Mouse (Mus musculus) natural killer cell, adult 2 months (primary cell): ENCODE results near the gene Sparcl1.
A peak's percentile ranks its signal among the peaks of the same experiment; 100 is the strongest.

Experiments
- DNase-seq, 2 experiments: peaks; one replicate each; pipeline ENCODE4 v3.0.0; 2022; ENCODE audit warnings: low spot score in 2 of 2

Gene Sparcl1

DNA sequence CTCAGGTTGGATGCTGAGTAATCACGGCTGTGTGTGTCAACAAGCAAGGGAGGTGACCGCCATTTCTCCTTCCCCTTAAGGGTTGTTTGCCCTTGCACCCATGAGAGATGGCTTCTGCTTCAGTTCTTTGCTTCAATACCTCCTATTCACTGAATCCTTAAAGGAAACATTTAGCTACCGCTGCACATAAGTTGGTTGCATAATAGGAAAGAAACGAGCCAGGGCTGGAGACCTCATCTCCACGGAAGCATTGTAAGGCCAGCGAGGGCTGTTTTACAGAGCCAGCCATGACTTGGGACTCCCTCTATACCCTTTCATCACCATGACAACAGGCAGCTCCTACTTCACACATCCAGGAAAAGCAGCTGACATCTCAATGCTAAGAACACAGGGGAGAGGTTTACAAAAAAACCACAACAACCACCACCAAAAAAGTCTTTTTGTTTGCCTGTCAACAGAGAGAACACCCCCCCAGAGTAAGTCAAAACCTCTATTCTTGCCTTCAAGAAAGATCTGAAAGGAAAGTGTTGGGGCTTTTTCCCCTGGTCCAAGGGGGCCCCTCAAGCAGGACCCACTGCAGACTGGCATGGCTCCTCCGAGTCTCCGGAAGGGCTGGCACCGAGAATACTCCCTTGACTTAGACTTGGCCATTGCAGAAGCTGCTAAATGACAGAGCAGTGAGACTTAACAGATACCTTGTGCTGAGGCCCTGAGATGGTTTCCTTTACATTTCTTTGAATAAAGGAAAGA is 3.2 kb downstream of the Sparcl1 start:
- DNase-seq = no peak

DNA sequence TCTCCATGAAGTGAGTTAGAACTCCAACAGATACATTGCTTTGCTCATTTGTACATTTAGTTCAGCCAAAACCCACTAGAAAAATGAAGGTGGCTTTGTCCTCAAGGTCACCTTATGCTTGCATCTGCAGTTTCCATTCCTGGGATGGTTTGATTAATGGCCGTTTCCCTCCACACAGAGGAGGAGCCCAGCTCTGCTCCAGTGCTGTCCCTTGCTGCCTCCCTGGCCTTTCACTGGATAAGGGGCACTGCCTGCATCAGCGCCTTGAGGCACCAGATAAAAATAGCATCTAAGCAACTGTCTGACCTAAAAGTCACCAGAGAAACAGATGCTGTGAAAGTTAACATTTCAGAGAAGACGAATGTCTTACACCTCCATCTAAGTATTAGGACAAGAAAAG is 4.0 kb downstream of the Sparcl1 start:
- DNase-seq = no peak

DNA sequence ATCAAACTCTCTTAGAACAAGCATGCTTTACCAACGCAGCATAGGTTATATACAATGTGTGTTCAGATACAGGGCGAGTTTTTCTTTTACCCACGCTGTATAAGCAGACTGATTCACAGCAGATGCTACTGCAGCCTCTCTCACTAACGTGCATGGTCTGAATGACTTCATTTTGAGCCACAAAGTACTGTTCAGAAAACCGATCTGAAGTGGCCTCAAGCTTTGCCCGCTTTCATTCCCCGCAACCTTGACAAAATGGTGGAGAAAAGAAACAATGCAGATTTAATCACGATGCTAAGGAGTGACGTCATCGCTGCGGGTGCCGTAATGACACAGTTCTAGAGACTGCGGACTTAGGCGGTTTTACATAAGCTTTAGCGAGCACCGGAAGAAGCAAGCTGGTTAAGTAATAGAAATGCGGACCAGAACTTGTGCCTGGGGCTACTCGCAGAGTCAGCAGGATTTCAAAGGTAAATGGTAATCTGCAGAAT is 4.6 kb downstream of the Sparcl1 start:
- DNase-seq = no peak

DNA sequence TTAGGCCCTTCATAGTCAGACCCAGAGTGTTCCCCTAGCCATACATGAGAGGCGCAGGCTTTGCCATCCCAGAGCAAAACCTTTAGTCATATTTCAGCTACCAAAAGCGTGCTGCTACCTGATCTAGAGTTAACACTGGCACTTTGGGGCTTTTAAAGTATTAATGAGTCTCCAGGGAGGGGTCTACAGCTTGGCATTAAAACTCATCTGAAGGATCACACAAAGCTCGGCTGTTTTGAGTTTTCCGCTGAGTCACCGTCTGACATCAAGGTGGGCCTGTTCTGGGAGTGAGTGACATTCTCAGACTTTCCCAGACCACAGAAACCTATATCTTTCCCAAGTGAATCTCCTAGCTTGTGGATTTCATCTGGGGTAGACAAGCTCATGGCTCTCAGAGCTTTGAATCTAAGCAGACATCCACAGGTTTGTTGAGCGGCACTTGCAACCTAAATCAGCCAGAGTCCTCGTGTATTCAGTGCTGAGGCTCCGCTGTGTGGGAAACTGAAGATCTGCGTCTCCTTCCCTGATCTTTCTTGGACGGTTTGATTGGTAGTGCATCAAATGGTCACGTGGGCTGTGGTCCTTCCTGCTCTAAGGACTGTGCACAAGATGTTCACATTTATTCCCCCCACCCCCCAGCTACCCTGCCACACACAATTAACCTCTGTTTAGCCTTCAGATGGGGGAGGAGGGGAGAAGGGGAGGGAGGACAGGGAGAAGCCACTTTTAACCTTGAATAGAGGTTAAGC is 5.2 kb downstream of the Sparcl1 start:
- no peak for DNase-seq

DNA sequence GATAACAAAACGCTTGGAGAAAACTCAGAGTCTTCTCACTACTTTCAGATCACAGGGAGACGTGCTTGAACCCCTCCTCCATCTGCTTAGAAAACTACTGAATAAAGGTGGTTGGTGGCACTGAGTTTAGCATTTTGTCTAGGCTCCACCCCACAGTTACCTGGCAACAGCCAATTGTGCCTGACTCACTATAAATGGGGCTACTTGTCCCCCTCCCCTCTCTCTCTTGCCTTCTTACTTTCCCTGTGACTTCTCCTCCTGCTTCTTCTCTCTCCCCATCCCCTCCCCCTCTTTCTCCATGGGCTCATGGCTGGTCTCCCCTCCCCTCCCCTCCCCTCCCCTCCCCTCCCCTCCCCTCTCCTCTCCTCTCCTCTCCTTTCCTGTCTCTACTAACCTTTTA is 9.4 kb downstream of the Sparcl1 start:
- DNase-seq = no peak

DNA sequence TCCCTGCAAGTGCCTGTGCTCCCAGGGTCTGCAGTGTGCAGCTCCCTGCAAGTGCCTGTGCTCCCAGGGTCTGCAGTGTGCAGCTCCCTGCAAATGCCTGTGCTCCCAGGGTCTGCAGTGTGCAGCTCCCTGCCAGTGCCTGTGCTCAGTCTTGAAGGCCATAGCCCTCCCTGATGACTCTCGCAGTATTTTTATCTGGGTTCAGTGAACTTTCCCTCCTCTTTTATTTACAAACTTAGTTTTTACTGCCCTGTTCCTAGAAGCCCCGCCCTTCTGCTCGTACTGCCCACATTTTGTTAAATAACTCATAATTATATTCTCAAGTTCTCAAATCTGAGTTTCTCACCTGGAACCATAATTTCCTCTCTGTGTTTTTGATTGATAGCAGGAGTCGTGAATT is 10.4 kb downstream of the Sparcl1 start:
- no peak for DNase-seq

DNA sequence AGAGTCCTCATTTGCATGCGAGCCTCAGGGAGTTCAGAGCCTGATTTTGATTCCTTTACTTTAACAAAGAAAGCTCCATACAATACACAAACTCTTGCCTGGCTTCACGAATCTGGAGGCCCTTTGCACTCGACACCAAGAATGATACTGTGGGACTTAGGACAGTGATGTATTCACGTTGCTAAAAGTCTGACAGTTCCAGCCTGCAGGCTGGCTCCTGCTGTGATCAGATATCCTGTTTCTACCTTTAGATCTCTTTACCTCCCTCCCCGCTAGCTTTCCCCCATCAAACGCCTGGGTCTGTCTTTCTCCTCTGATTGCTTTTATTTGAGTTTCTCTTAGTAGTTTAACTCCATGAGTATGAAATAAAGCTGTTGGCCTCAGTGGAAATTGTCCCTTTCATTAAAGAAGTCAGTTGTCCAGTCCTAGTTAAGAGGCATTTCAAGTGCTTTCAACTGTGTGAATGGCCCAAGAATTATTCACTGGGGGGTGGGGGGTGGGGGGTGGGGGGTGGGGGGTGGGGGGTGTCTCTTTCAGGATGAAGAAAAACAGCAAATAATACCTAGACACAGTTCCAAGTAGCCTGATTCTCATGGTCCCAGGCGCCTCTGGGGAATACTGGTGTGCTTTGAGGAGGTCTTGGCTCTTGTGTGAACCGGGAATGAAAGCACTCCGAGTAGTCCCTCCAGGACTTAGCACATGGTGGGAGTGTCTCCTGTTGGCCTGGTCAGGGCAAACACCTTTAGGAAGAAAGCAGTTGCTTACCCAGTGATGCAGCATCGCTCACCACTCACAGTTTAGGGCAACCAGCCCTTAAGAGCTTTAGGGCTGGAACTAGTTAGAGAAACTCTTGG is 11.6 kb downstream of the Sparcl1 start:
- DNase-seq = no peak

DNA sequence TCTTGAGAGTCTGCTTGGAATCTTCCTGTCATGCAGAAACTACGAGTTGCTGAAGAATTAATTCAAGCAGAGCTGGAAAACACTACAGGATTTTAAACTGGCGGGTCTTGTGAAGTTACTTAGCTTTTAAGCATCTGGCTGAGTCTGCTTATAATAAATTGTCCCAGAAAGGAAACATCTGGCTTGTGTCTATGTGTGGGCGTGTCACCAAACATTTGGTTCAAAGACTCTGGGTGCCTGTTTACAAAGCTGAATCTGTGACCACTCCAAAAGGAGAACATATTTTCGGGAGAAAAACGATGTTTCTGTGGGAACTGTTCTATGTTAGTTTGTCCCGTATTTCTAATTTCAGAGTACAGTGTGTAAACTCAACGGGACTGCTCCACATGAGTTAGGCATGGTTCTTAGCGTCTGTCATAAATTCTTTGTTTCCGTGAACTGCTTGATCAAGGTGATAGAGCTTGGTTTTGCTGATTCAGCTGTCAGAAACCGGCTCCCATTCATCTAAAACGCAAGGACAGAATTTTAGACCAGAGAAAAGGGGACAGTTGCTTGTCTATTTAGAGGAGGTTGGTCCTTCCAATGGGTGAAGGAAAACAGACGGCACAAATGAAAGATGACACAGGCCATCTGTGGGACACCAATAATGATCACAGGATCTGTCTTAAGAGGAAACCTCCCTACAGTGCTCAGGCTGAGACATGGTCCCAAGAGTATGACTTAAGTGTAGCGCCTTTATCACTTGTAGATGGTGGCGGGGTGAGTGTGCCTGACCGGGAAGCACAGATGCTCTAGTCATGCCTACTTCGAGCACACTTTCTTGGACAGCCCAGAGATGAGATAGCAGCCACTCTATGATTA is 17.2 kb downstream of the Sparcl1 start:
- no peak for DNase-seq

DNA sequence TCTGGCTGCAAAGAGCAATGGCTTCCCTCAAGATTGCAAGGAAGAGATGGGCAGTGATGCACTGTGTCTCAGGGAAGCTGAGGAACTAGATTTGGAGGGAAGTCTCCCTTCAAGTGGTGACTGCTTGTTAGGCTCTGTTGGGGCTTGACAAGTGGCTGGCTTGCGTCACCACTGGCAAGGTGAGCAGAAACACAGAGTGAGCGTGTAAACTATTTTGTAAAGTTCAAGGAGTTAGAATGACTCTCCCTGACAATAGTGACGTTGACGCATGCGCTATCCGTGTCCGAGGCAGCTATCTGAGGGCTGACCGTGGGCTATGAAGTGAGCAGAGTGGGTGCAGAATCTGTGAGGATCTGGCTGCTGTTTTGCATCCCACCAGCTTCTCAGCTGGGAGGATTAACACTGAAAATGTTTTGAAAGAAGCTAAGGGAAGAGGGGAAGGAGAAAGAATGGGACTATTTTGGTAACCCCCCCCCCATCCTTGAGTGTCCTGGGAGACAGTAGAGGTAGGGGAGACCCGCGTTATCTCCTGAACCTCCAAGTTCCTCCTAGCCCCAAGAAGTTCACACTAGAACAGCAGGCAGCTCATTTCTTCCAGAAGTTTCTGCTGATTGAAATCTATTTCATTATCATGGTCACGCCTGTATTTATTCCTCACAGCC is 18.0 kb downstream of the Sparcl1 start:
- no peak for DNase-seq

DNA sequence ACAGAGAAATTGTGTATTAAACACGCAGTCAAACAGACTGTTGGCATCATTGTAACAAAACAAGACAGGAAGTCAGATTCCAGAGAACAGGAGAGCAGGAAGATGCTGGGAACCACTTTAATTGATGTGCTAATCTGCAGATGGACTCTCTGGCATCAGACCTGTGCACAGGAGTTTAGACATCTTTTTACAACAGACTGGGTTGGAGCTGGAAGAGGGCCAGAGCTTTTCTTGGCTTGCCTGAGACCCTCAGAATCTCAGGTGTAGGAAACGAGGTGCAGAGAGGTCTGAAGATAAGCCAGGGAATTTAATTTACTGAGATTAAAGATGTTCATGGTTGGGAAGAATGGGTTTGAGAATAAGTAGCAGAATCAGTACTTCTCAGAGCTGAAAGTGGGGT is 23.8 kb downstream of the Sparcl1 start:
- no peak for DNase-seq

DNA sequence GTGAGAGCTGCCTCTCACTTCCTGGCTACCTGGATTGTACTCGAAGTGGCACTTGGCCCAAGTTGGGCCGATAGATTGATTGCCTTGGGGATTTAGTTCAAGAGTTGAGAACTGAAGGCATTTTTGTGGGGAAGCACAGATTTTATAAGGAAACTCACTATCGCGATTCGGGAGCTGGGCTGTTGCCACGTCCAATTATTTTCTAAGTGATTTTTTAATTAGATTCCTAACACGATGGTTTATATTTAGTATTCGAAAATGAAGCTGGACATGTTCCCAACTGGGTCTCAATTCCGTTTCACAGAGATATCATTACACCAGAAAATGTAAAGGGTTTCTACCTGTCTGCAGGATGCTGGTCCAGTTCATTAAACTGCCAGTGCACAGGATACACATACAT is 28.2 kb downstream of the Sparcl1 start:
- DNase-seq = no peak

DNA sequence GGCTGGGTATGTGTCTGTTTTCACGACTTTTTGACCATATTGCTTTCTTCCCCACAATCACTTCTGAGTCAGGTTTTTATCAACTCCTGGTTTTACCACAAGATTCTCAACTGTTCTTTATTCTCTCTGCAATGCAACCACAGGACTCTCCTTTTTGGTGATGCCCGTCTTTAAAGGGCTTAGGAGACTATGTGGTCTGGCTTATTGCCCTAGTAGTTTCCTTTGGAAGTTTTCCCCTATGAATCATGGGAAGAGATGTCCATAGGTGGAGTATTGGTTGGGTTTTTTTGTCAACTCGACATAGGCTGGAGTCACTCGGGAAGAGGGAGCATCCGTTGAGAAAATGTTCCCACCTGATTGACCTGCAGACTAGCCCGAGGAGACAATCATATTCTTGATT is 32.8 kb downstream of the Sparcl1 start:
- DNase-seq = no peak

DNA sequence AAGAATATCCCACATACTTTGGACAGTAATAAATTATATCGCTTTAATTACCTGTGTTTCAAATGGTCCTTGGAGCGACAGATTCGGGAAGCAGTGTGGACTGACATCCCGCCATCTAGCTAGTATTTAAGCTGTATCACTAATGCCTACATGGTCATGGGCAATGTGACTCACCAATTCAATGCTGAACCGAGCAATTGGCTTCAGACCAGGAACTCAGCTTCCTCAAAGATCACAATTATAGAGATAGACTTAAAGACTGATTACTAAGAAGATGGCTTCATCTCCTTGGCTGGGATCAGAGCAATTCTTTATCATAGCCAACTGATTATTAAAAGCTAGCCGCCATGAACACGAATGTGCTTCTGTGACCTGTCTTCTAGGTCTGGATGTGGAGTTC is 36.0 kb downstream of the Sparcl1 start, which contains the start of gene Gm17660:
Gm17660 (minus strand) TSS at position 101 of the 400 bp plus-strand sequence.
- DNase-seq = no peak

DNA sequence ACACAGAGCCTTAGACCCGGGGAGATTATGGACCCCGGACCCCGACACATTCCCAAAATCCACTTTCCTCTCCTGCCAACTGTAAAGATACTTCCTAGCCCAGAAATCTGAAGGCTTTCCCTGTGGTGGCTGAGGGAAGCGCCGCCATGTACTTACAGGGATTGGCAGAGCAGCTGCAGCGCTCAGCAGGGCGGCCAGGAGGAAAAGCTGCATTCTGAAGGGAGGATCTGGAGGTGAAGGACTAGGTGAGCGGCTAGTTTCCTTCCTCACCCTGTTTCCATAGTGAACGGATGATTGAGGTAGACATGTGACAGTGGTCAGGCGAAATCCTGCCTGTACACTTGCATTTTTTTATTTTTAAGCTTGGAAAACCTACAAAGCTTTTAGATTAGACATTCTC is 37.2 kb downstream of the Sparcl1 start:
- no peak for DNase-seq

DNA sequence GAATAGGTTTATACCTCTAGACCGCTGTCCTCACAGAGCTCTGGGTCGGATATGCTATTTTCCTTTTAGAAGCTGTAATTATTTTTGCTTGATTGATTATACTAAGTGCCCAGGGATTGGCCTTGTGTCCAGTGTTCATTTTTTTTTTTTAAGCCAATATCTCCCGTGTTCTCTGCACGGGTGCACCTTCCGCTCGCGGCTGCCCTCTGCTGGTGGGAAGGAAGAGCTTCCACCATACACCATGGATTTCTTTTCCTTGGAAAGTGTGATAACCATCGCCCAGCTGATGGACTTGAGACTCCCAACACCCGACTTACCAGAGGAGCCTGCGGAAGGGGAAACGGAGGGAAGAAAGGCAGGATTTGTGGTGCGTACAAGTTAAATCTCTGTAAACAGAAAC is 39.1 kb downstream of the Sparcl1 start:
- peak; percentile 20 to 41 for DNase-seq

DNA sequence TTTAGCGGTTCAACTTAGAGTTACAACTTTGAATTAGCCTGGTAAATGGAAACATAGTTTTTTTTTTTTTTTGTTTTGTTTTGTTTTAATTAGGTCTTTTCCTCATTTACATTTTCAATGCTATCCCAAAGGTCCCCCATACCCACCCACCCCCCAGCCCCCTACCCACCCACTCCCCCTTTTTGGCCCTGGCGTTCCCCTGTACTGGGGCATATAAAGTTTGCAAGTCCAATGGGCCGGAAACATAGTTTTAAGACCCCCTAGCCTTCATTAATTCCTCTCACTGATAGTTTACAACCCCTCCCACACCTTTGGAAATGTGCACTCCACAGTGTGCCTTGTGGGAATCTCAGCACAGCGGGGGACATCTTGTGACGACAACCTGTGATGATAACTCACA is 39.9 kb downstream of the Sparcl1 start:
- no peak for DNase-seq

DNA sequence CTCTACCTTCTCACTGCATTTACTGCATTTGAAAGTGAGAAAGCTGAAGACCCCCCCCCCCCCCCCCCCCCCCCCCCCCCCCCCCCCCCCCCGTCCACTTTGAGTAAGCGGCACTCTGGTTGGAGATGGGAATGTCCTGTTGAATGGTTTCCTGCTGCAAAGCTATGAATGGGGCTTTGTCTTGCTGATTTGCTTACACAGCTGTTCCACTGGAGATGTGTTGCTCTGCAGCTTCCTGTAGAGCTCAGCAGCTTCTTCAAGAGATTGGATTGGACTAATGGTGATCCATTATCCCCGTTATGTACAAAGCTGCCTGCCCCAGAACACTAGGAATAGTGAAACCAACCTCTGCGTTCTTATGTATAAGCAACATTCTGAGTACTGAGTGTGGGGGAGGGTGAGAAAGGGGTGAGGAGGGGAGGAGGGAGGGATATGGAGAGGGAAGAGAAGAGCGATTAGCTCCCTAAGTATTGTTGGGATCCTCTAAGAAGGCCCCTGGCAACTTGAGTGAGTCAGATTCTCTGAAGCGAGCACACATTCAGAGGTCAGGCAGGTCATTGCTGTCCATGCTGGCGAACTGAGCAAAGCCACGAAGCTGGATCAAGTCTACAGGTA is 41.2 kb downstream of the Sparcl1 start:
- no peak for DNase-seq

DNA sequence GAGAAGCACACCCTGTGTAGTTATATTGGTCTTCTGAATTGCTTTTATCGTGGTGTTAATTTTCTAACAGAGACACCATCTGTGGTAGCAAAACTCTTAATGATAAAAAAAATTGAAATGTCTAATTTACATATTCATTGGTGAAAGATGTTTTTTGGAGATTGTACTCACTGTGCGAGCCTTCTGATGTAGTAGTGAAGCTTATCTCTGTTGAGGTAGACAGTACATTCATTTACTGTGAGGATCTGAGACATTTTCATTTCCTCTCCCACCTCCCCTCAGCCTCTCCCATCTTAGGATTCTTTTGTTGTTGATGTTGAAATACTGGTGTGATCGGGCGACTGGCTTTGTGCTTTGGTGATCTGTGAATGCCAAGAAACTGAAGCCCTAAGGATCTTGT is 42.5 kb downstream of the Sparcl1 start:
- no peak for DNase-seq

DNA sequence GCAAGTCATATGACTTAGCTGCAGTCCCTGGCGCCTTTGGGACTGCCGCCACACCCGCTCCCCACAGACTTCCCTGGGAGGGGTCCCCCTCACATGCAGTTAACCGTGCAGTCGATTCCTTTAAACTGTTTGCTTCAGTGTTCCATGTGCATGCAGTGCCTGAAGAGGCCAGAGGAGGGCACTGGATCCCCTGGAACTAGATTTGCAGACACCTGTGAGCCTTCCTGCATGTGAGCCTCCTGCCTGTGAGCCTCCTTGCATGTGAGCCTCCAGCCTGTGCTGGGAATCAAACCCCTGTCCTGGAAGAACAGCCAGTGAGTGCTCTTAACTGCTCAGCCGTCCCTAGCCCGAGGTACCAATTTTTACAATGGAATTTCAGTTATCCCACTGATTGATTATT is 44.8 kb downstream of the Sparcl1 start:
- peak in 1 of 2 experiments; percentile 7 for DNase-seq
